Mouse (Mus musculus) liver, embryonic 12.5 days (tissue): ENCODE measurements at regions not wholly inside any gene's neighbourhood (a gene's known extent, or its start where the extent isn't known, plus 50 kb on each side); places are given as distances from the start of the nearest gene placed in this dataset.

Experiments
- ATAC-seq: fragments of 200-750 bp; cut with Nextera tagmentation; 2 replicates; pipeline ENCODE4 v1.8.0; 2017; ENCODE audit warnings: moderate number of reproducible peaks, mild to moderate bottlenecking, moderate library complexity
- H3K27ac ChIP-seq: fragments of 300-500 bp; sonication (generic); 2 replicates; pipeline ENCODE4 v1.5.1; 2016; ENCODE audit warnings: mild to moderate bottlenecking
- H3K27me3 ChIP-seq: fragments of 300-500 bp; sonication (generic); replicated peaks from 2 replicates; pipeline ENCODE4 v1.6.1; 2016; ENCODE audit warnings: mild to moderate bottlenecking, moderate library complexity
- H3K36me3 ChIP-seq: fragments of 300-500 bp; sonication (generic); 2 replicates; pipeline ENCODE4 v1.6.1; 2016; ENCODE audit warnings: mild to moderate bottlenecking, moderate library complexity
- H3K4me1 ChIP-seq: fragments of 300-500 bp; sonication (generic); 2 replicates; pipeline ENCODE4 v1.6.1; 2016
- H3K4me2 ChIP-seq: fragments of 300-500 bp; sonication (generic); 2 replicates; pipeline ENCODE4 v1.6.1; 2016; ENCODE audit warnings: mild to moderate bottlenecking, moderate library complexity
- H3K4me3 ChIP-seq: fragments of 300-500 bp; sonication (generic); 2 replicates; pipeline ENCODE4 v1.5.1; 2016; ENCODE audit warnings: mild to moderate bottlenecking, moderate library complexity
- H3K9ac ChIP-seq: fragments of 300-500 bp; sonication (generic); 2 replicates; pipeline ENCODE4 v1.6.1; 2016; ENCODE audit warnings: mild to moderate bottlenecking, moderate library complexity
- H3K9me3 ChIP-seq: fragments of 300-500 bp; sonication (generic); replicated peaks from 2 replicates; pipeline ENCODE4 v1.6.1; 2016; ENCODE audit warnings: mild to moderate bottlenecking, moderate library complexity
- WGBS: fragments of 180-500 bp; shearing (Covaris S2); methylation state at CpG from one replicate; pipeline ENCODE4 v1.1.7; 2016; ENCODE audit not compliant: insufficient replicate concordance; 5-methylcytosine and 5-hydroxymethylcytosine counted together

DNA sequence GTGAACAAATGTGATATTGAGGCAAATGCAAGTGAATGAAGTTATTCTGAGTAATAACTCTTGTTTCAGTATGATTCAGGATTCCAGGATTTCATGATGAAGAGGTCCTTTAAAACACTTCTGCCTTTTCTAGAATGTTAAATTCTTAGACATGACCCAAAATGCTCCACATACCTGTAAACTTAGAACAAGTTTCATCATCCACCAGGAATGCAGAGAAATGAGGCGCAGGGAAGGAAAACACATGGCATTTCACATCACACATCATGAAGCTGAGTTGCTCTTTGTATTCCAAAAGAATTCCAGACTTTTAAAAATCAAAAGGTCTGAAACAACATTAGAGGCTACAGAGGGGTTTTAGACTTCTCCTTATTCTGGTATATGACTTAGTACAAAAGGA, 574.8 kb downstream of the Rfpl4b start:
- no peak overlapping the region for H3K4me2 ChIP-seq
- no peaks in the 10 kb centered on the region for H3K9me3 ChIP-seq
- H3K4me1 ChIP-seq, result no peaks in the 10 kb centered on the region
- no peak for ATAC-seq
- H3K36me3 ChIP-seq, result no peaks in the 10 kb centered on the region
- 74% methylated on average over 1 of the region's 1 CpGs for WGBS
- no peak overlapping the region for H3K9ac ChIP-seq
- H3K4me3 ChIP-seq, result no peak overlapping the region
- H3K27me3 ChIP-seq, result no peaks in the 10 kb centered on the region
- no peak overlapping the region for H3K27ac ChIP-seq
